Comparison of ENCODE assay signal across 27 mouse cellular contexts in genomic region chr19:14109091-14109490, GRCm38 (mm10).
DNase-seq lines count a peak whose midpoint lies in the region; ATAC-seq and TF ChIP-seq lines count a peak whose summit lies in the region.
"Had no signal": no experiment of that assay in that cellular context is flagged by ENCODE, and none has a peak within 500 bp of the region (broad histone marks: within the 10 kb centered on the region; RNA-seq: fewer than 3 reads in every experiment).

No protein-coding gene starts in this region.

- H3K9ac ChIP-seq in hindbrain, embryonic 12.5 days = no peak overlapping the region
- H3K9ac ChIP-seq in hindbrain, postnatal 0 days (replicated peaks; ENCODE audit: low read length) = no peak overlapping the region
- H3K9ac ChIP-seq in hindbrain, embryonic 14.5 days = no peak overlapping the region
- H3K9ac ChIP-seq in neural tube, embryonic 14.5 days (replicated peaks; ENCODE audit: low read depth, low read length) = no peak overlapping the region
- no peak overlapping the region for H3K9ac ChIP-seq in lung, postnatal 0 days (replicated peaks; ENCODE audit: low read depth)
- H3K9ac ChIP-seq: forebrain, embryonic 13.5 days; limb, embryonic 13.5 days; liver, embryonic 12.5 days had no signal

- peak; percentile 88 for ATAC-seq in hindbrain, embryonic 12.5 days (ENCODE audit: low FRiP score)
- ATAC-seq in hindbrain, postnatal 0 days = no peak
- ATAC-seq in hindbrain, embryonic 14.5 days (ENCODE audit: low FRiP score) = peak; percentile 48; the same call in 1 of the 2 replicates
- ATAC-seq in neural tube, embryonic 14.5 days (ENCODE audit: low read depth) = 0 out of 2 replicates have a peak, but pooled peaks have one; percentile 46
- no peak for ATAC-seq in erythroblast, adult 5-6 weeks (replicated peaks; ENCODE audit: low FRiP score, poor library complexity, severe bottlenecking)
- no peak for ATAC-seq in lung, postnatal 0 days
- ATAC-seq: forebrain, embryonic 13.5 days; liver, embryonic 12.5 days; Patski had no signal

- WGBS in hindbrain, embryonic 12.5 days = 56% methylated on average over 4 of the region's 4 CpGs
- 63% methylated on average over 4 of the region's 4 CpGs for WGBS in hindbrain, postnatal 0 days
- 46% methylated on average over 4 of the region's 4 CpGs for WGBS in hindbrain, embryonic 14.5 days
- WGBS in neural tube, embryonic 14.5 days = 32% methylated on average over 4 of the region's 4 CpGs
- WGBS in lung, postnatal 0 days = 52% methylated on average over 4 of the region's 4 CpGs

- no peak for TF ChIP-seq CTCF in hindbrain, postnatal 0 days (IDR thresholded peaks at IDR 0.05; ENCODE audit: low read depth)
- TF ChIP-seq CTCF in lung, postnatal 0 days (IDR thresholded peaks at IDR 0.05) = no peak

- no peaks in the 10 kb centered on the region for H3K36me3 ChIP-seq in hindbrain, embryonic 12.5 days
- no peaks in the 10 kb centered on the region for H3K36me3 ChIP-seq in hindbrain, postnatal 0 days (ENCODE audit: insufficient read depth, low read length)
- H3K36me3 ChIP-seq in hindbrain, embryonic 14.5 days (replicated peaks; ENCODE audit: control insufficient read depth, insufficient read depth) = no peaks in the 10 kb centered on the region
- no peaks in the 10 kb centered on the region for H3K36me3 ChIP-seq in neural tube, embryonic 14.5 days (ENCODE audit: control insufficient read depth, insufficient read depth, low read length)
- no peaks in the 10 kb centered on the region for H3K36me3 ChIP-seq in lung, postnatal 0 days (ENCODE audit: insufficient read depth, low read length)
- H3K36me3 ChIP-seq: G1E; heart, embryonic 10.5 days; limb, embryonic 13.5 days; liver, embryonic 12.5 days had no signal

- no peak for DNase-seq in hindbrain, postnatal 0 days (ENCODE audit: low spot score)
- peak; percentile 12 for DNase-seq in brain, adult 2 months (ENCODE audit: low read depth, low spot score)
- DNase-seq in hindbrain, embryonic 14.5 days (ENCODE audit: low spot score) = no peak
- no peak for DNase-seq in lung, postnatal 0 days (ENCODE audit: low spot score)
- DNase-seq: adrenal gland, adult 2 months; B cell, adult 2 months; cerebellum, adult 8-10 months; heart, postnatal 4 days; kidney, adult 2 months; layer of hippocampus, adult 9-11 months; lung, adult 18-20 months; lung, postnatal 14 days; right cerebral cortex, postnatal 4 days; thymus, postnatal 14 days had no signal

- H3K4me2 ChIP-seq in hindbrain, embryonic 12.5 days (replicated peaks) = no peak overlapping the region
- no peak overlapping the region for H3K4me2 ChIP-seq in hindbrain, postnatal 0 days (ENCODE audit: low read depth, low read length)
- no peak overlapping the region for H3K4me2 ChIP-seq in hindbrain, embryonic 14.5 days (replicated peaks)
- H3K4me2 ChIP-seq in neural tube, embryonic 14.5 days (ENCODE audit: low read depth, low read length) = no peak overlapping the region
- H3K4me2 ChIP-seq in lung, postnatal 0 days (replicated peaks; ENCODE audit: low read depth, low read length) = no peak overlapping the region
- H3K4me2 ChIP-seq: forebrain, embryonic 13.5 days; limb, embryonic 13.5 days; liver, embryonic 12.5 days had no signal

- H3K27me3 ChIP-seq in hindbrain, embryonic 12.5 days = no peaks in the 10 kb centered on the region
- no peaks in the 10 kb centered on the region for H3K27me3 ChIP-seq in hindbrain, postnatal 0 days (ENCODE audit: insufficient read depth, low read length)
- H3K27me3 ChIP-seq in hindbrain, embryonic 14.5 days (ENCODE audit: control insufficient read depth, insufficient read depth, low read length) = no peaks in the 10 kb centered on the region
- H3K27me3 ChIP-seq in neural tube, embryonic 14.5 days (ENCODE audit: control insufficient read depth, insufficient read depth, low read length) = no peaks in the 10 kb centered on the region
- H3K27me3 ChIP-seq in lung, postnatal 0 days (replicated peaks; ENCODE audit: insufficient read depth, low read length) = no peaks in the 10 kb centered on the region
- H3K27me3 ChIP-seq: CH12.LX; forebrain, embryonic 13.5 days; limb, embryonic 13.5 days; liver, embryonic 12.5 days; megakaryocyte, embryonic 14.5 days had no signal

- no peak overlapping the region for H3K4me3 ChIP-seq in hindbrain, embryonic 12.5 days
- no peak overlapping the region for H3K4me3 ChIP-seq in hindbrain, postnatal 0 days (ENCODE audit: low read length)
- H3K4me3 ChIP-seq in hindbrain, embryonic 14.5 days (replicated peaks; ENCODE audit: low read length) = no peak overlapping the region
- no peak overlapping the region for H3K4me3 ChIP-seq in neural tube, embryonic 14.5 days (ENCODE audit: low read depth, low read length)
- H3K4me3 ChIP-seq in lung, postnatal 0 days (ENCODE audit: low read depth, low read length) = no peak overlapping the region
- H3K4me3 ChIP-seq: forebrain, embryonic 13.5 days; heart, embryonic 10.5 days; limb, embryonic 13.5 days; liver, embryonic 12.5 days; megakaryocyte, embryonic 14.5 days; myocyte had no signal

- H3K4me1 ChIP-seq in hindbrain, embryonic 12.5 days = no peaks in the 10 kb centered on the region
- no peaks in the 10 kb centered on the region for H3K4me1 ChIP-seq in hindbrain, postnatal 0 days (ENCODE audit: insufficient read depth, low read length)
- no peaks in the 10 kb centered on the region for H3K4me1 ChIP-seq in hindbrain, embryonic 14.5 days (replicated peaks; ENCODE audit: control insufficient read depth, insufficient read depth, low read length)
- 0 out of 2 replicates have a peak, but pooled peaks cover 2% of the 10 kb centered on the region for H3K4me1 ChIP-seq in neural tube, embryonic 14.5 days (ENCODE audit: control insufficient read depth, insufficient read depth, low read length)
- no peaks in the 10 kb centered on the region for H3K4me1 ChIP-seq in lung, postnatal 0 days (ENCODE audit: insufficient read depth, low read depth, low read length)
- H3K4me1 ChIP-seq: forebrain, embryonic 13.5 days; heart, embryonic 10.5 days; limb, embryonic 13.5 days; liver, embryonic 12.5 days; megakaryocyte, embryonic 14.5 days had no signal

- no peaks in the 10 kb centered on the region for H3K9me3 ChIP-seq in hindbrain, embryonic 12.5 days (replicated peaks)
- no peaks in the 10 kb centered on the region for H3K9me3 ChIP-seq in hindbrain, postnatal 0 days (ENCODE audit: low read length)
- H3K9me3 ChIP-seq in hindbrain, embryonic 14.5 days (ENCODE audit: control insufficient read depth, low read length) = no peaks in the 10 kb centered on the region
- H3K9me3 ChIP-seq in neural tube, embryonic 14.5 days (ENCODE audit: control insufficient read depth, low read length) = no peaks in the 10 kb centered on the region
- no peaks in the 10 kb centered on the region for H3K9me3 ChIP-seq in lung, postnatal 0 days (ENCODE audit: low read length)
- H3K9me3 ChIP-seq: forebrain, embryonic 13.5 days; G1E; heart, embryonic 10.5 days; limb, embryonic 13.5 days; liver, embryonic 12.5 days; megakaryocyte, embryonic 14.5 days had no signal

- H3K27ac ChIP-seq in hindbrain, embryonic 12.5 days = no peak overlapping the region
- no peak overlapping the region for H3K27ac ChIP-seq in hindbrain, postnatal 0 days
- H3K27ac ChIP-seq in hindbrain, embryonic 14.5 days = no peak overlapping the region
- no peak overlapping the region for H3K27ac ChIP-seq in neural tube, embryonic 14.5 days (ENCODE audit: low read depth, low read length)
- H3K27ac ChIP-seq in lung, postnatal 0 days (ENCODE audit: low read length) = no peak overlapping the region
- H3K27ac ChIP-seq: forebrain, embryonic 13.5 days; heart, embryonic 10.5 days; kidney, postnatal 0 days; limb, embryonic 13.5 days; liver, embryonic 12.5 days had no signal

- no peak for TF ChIP-seq EP300 in lung, postnatal 0 days (IDR thresholded peaks at IDR 0.05)

Comparison
In these comparisons a context has a peak if more than half of its experiments do, and no peak if none do; other contexts are left out.
1. ATAC-seq: peak in hindbrain, embryonic 12.5 days (single experiment), hindbrain, embryonic 14.5 days (single experiment) and neural tube, embryonic 14.5 days (single experiment); none in hindbrain, postnatal 0 days (single experiment), erythroblast, adult 5-6 weeks (single experiment) and lung, postnatal 0 days (single experiment).